Mouse (Mus musculus): Measurements from ENCODE around the gene Khnyn.
A peak's percentile ranks its signal among the peaks of the same experiment; 100 is the strongest.

Gene Khnyn

DNA sequence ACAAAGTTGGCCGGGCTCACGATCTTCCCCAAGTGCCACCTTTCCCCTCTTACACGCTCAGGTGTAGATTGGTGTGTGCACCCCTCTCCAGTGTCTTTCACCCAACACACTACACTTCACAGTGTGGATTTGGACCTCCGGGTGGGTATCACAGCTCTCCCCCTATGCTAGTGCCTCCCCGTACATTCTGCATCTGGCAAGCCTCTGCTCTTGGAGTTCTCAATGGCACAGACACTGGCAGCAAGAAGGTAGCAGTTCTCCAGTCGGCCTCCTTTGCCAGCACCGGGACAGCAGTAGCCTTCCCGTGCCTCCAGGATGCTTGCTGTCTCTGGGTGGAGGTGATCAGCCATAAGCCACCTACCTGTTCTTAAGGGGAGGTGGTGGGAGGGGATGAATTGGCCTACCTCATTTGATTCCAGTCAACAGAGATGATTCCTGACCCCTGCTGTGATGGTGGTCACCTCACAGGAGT lies 11.5 kb upstream of the Khnyn start:
- no peak for DNase-seq (ENCODE audit: low read depth, low spot score)

DNA sequence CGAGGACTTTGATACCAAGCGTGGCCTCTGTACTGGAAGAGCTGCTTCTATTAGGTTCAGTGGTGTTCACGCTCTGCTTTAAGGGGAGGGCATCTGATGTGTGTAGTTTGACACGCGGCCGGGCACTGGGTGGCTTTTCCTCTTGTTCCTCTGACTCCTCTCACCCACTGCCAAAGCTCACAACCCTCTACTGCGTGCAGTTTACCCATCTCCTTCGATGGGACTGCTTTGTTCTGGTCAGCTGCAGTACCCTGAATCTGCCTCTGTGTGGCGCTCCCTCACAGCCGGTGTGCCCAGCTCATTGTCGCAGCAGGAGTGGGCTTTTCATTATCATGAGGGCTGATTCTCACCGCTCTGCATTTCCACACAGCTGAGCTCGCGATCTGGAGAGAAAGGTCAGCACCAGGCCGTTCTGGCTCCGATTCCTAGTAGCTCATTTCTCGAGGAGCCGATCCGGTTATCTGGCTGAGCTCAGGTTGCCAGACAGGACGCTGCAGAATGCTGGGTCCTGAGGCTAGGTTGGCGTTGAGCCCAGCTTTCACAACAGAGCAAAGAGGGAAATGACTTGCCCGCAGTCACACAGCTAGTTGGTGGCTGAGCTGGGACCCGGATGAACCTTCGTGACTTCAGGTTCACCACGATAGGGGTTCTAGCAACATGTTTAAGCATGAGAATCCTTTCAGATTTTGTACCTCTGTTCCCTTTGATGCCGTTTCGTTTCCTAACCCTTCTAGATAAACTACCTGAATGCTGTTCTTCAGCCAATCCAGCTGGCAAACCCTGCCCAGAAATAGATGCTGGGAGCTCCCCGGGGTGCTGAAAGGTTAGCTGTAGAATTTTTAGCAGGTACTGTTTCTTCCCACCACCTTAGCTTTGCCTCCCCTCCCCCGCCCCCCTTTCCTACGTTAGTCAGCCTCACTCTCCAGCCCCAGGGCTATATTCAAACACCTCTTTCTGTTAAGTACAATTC lies 10.7 kb upstream of the Khnyn start:
- DNase-seq (ENCODE audit: low read depth, low spot score): peak; percentile 86

DNA sequence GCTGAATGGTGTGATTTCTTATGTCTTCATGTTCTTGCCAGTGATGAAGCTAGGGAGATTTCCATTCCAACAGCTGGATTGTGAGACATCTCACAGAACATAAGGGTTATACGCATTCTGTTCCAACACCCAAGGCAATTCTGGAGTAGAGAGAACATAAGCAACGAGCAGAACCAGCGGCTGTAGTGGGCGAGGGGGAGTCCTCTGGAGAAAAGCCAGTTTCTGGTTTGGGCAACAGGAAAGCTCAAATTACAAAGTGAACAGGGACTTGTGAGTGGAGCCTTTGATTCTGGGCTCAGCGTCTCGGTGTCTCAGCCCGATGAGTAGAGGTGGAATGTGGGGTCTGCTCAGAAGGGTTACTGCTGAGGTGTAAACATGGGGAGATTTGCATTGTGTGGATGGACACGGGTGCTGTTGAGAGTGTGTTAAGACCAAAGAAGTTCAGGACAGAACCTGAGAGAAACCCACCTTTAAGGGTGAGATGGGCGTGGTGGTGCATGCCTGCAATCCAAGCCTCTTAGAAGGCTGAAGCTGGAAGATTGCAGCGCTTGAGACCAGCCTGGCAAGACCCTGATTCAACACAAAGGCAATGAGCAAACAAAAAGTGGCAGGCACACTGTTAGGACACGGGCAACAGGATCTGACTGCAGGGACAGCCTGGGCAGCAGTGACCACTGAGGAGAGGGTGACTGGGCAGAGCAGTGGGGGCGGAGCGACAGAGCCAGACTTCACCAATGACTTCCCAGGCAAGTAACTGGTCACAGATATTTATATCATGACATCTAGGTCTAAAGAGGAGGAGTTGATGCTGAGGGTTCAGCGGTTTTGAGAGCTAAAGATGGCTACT lies 7.1 kb upstream of the Khnyn start:
- DNase-seq (ENCODE audit: low read depth, low spot score): no peak

DNA sequence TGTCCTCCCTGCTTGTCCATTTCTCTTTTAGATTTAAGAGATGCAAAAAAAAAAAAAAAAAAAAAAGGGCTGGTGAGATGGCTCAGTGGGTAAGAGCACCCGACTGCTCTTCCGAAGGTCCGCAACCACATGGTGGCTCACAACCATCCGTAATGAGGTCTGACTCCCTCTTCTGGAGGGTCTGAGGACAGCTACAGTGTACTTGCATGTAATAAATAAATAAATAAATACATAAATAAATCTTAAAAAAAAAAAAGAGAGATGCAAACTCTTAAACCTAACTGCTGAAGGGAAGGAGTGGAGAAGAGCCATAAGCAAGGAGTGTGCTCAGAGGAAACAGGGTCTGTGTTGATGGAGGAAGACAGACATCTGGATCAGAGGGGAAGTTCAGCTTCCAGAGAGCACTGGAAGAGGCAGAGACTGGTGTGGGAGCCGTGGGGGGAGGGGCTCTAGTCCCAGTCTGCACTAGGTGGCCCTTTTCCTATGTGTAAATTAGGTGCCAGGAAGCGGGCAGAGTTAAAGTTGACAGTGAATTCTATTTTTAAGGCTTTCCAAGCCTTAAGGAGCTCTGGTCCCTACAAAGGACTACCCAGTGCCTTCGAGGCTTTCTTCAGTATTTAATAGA lies 6.3 kb upstream of the Khnyn start:
- no peak for DNase-seq (ENCODE audit: low read depth, low spot score)

DNA sequence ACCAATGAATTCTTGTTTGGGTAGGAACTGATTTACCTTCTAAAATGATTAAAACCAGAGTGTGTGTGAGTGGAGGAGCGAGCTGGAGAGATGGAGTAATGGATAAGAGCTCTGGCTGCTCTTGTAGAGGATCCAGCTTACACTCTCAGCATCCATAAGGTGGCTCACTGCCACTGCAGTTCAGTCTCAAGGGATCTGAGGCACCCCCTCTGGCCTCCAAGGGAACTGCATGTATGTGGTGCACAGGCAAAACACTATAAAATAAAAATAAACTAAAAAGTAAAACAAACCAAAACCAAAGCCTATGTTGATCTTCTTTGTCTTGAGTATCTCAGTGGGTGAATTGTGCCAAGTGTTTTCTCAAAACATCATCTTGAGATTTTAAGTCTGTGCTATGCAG lies 5.1 kb upstream of the Khnyn start:
- peak; percentile 70 for DNase-seq (ENCODE audit: low read depth, low spot score)

DNA sequence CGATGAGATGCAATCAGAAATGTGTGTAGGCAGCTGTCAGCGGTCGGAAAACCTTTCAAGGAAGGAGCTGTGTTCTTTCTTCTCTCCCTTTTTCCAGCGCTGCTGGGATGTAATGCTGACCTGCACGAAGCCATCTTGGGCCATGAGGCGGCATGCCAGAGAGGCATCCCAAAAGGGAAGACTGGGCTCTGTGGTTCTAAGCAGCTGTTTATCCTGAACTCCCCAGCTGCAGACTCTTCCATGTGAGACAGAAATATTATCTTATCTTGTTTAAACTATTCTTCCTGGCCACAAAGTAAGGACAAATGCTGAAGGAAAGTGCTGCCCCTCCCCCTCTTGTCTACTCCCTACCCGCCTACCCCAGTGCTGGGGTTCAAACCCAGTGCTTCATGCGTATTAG lies 3.8 kb upstream of the Khnyn start:
- DNase-seq (ENCODE audit: low read depth, low spot score): no peak

DNA sequence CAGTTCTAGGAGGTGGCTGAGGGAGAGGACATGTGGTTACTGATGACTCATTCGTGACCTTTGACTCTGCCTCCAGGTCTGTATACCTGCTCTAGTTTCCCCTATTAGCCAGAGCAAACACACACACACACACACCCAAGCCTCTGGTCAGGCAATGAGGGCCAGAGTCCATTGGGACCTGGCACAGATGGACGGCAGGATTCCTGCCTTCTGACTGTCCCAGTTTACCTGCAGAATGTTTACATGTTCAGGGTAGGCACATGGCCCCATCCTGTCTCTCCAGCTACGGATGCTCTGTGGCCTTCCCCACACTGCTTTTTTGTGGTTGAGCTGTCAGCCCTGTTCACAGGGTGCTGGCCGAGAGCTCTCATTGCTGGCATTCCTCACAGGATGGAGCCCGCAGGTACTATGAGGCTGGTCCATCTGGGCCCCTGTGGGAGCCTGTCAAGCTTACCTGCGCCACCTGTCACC lies 2.5 kb upstream of the Khnyn start:
- no peak for DNase-seq (ENCODE audit: low read depth, low spot score)

DNA sequence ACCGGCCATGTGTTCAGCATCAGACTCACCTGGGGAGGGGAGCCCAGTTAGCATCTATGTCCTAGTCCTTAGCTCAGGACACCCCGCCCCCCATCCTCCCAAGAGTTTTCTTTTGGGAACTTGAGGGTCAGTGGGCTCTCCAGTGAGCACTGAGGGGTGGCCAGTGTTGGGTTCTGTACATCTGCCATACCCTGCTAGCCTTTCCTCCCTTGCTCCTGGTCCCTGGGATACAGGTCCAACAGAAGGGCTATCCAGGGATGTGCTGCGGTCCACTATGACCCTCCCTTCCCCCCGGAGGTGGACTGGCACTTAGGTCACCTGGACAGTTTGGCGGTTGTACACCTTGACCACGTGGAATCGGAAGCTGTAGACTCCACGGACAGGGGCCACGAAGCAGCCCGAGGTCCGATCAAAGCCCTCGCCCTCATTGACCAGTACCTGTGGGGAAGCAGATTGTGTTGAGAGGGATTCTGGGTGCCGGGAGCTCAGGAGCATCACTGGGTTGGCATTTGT lies 1.5 kb upstream of the Khnyn start:
- no peak for DNase-seq (ENCODE audit: low read depth, low spot score)

DNA sequence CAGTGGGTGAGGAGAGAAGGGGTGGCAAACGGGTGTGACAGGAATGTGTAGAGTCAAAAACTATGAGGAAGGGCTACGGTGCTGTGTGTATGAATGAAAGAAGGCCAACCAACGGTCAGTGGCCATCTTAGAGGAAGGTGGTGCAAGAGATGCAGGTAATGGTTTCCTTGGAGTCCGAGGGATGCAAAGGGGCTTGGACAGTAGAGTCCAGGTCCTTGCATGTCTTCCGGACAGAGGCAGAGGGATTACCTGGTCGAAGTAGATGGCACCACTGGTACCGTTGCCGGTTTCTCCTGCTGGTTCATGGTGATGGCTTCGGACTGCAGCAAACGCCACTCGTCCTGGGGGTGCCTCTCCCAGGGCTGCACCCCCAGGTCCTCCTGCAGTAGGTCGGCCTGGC lies 1.1 kb upstream of the Khnyn start:
- no peak for DNase-seq (ENCODE audit: low read depth, low spot score)

DNA sequence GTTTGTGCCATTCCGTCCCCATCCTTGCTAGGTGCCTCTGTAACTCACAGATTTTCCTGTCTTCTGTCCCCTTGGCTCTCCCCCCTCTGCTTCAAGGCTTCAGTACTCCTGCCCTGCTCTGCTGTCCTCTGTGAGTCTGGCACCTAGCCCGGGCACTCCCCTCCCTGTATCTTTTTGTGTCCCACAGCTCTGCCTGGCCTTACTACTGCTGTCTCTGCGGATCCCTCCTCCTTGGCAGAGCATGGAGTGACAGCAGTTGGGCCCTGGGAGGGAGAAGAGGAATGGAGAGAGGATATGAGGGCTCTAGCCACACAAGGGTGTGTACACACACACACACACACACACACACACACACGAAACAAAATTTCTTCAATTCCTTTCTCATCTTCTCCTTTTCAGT lies 581 bp upstream of the Khnyn start, which contains the start of gene Cbln3:
TSS of gene Cbln3 (minus strand) at position 227 of the 400 bp plus-strand sequence.
- DNase-seq (ENCODE audit: low read depth, low spot score): no peak

DNA sequence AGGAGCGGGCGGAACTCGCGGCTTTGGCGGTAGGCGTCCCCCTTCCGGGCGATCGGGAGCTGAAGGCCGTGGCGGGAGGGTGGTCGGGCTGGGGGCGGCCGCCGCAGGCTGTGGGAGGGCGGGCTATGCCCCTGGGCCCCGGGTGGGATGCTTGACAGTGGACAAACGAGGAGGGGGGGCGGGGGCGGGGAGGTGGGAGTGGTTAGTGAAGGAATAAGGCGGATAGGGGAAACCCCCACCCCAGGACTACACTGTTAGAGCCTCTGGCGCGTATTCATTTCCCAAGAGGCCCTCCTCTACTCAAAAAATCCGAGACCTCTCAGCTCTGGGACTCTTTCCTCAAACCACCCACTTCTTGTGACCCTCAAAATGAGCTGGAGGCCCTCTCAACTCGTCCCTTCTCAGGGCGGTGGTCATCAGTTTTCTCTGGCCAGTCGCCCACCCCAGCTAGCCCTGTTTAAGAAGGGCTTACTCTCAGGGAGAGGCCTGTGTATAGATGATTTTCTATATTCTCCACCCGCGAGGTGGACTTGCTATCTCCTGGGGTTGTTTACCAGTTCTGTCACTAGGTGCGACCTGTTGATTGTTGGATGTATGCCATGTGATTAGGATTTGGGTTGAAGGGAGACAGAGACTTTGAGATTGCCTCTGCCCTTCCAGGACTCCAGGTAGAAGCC lies 505 bp downstream of the Khnyn start:
- no peak for DNase-seq (ENCODE audit: low read depth, low spot score)

DNA sequence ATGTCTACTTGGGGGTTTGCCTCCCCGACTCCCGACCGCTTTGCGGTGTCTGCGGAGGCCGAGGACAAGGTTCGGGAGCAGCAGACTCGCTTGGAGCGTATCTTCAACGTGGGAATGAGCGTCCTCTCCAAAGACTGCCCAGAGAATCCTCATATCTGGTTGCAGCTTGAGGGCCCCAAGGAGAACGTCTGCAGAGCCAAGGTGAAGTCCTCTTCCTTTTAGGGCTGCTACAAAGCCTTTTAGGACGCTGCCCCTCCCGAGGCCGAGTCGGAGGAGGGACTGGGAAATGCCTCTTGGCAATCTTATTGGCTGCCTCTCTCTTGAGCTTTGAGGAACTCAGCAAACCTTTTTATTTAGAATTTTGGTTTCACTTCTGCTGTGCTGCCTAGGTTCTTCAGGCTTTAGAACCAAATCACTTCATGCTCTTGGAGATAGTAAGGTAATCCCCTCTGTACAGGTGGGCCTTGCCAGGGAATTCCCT lies 1.1 kb downstream of the Khnyn start:
- no peak for DNase-seq (ENCODE audit: low read depth, low spot score)

DNA sequence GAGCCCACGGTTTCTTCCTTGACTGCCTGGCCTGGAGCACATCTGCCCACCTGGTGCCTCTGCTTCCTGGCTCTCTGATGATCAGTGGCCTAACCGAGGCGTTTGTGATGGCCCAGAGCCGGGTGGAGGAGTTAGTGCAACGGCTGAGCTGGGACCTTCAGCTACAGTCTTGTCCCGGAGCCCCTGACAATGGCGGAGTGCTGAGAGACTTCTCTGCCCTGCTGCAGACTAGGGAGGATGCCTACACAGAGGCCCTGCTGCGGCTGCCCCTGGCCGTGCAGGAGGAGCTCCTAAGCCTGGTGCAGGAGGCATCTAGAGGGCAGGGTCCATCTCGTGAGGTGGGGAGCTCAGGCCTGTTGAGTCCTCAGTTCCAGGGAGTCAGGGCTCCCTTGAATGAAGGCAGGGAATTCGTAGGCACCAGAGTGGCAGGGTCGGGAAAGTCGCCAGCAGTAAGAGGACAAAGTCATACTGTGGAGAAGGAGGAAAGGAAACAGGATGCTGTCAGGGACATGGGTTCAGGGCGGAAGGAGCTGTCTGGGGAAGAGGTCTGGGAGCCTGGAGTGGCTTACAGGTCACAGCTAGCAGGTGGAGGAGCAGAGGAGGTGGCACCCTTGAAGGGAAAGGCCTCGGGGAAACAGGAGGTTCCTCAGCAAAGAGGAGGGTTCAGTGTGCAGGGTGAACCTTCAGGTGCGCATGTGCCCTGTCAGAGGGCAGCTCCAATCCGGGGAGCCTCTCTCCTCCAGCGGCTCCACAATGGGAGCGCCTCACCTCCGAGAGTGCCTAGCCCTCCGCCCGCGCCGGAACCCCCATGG lies 2.0 kb downstream of the Khnyn start:
- no peak for DNase-seq (ENCODE audit: low read depth, low spot score)

DNA sequence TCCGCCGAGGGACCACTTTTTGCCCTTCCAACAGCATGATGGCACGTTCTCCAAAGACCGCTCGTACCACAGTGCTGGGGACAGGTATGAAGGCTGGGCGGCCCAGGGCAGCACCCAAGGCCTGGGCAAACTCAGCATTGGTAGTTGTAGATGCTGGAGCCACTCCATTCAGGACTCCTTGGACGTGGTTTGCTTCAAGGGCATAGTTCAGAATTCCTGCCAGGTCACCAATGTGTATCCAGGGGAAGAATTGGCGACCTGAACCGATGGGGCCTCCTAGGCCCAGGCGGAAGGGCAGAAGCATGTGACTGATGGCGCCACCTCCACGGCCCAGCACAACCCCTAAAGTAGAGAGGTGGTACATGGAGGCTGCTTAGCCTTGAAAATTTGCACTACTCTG lies 12.9 kb downstream of the Khnyn start:
- no peak for DNase-seq (ENCODE audit: low read depth, low spot score)

DNA sequence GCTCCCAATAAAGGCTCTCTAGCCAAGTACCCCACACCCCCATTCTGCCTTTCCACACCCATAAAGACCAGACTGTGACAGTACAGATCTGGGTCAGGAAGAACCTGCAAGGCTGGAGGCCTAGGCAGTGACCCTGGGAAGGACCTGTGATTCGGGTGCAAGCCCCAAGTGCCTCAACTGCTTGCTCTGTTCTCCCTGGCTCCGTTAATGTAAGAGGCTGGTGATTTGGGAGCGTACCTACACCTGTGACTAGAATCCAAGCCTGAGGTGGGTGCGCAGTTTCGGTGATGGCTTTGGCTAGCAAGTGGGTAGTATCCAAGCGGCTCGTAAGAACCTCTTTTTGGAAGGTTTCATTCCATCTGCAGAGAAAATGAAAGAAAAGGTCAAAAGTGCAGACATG lies 14.2 kb downstream of the Khnyn start:
- DNase-seq (ENCODE audit: low read depth, low spot score): no peak

DNA sequence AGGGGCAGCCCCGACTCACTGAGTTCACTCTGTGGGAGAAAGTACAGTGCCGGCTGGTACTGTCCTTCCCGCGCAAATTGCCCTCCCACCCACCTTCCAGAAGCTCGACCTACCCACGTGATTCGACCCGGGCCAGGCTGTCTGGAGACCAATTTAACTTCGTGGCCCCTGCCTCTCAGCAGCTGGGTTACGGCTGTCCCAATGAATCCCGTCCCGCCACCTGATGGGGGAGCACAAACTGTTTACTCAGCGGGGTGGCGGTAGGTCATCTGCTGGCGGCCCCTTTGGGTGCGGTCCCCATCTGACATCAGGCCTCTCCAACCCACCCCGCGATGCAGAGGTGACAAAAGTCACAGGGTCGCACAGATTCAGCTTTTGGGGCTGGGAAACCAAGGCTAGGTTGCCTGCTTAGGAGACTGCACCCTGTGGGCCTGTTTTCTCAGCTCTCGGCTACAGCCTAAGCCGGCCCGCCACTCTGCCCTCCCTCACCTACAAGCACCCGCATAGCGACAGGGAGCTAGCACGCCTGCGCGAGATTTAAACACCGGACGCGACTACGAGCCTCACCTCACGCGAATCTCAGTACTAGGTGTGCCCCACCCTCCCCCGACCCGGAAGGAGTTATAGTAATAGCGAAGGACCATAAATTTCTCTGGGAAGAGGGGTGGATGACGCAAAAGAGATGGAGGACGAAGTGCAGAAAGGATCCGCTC lies 15.1 kb downstream of the Khnyn start, which contains the start of gene Sdr39u1:
TSS of gene Sdr39u1 (minus strand) at position 593 of the 713 bp plus-strand sequence.
- peak; percentile 93 for DNase-seq (ENCODE audit: low read depth, low spot score)

DNA sequence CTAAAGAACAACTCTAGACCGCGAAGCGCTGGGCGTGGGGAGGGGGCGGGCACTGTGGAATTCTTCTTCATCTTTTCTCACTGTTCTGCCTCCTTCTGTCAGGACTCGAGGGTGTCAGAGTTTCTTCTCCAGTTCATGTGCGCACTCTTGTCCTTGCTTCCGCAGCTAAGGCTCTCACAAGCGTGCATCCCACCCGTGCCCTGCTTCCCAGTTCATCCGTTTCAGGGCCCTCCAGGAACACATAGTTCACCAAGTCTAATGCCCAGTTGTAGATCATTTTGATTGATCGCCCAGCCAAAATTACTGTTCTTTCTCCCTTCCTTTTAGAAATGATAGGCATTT lies 15.6 kb downstream of the Khnyn start:
- no peak for DNase-seq (ENCODE audit: low read depth, low spot score)

DNA sequence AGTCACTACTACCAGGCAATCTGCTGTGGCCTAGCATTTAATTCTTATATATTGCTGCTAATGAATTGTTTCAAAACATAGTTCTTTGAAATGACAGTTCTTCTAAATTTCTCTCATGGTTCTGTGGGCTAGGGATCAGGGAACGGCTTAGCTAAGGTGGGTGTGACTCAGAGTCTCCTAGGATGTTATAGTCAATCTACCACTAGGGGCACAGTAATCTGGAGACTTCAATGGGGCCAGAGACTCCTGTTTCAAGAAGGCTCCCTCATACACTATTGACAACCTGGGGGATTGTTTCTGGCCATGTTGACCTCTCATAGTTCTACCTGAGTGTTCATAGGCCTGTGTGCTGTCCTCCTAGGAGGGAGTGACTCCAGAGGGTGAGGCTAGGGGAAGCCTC lies 20.8 kb downstream of the Khnyn start:
- DNase-seq (ENCODE audit: low read depth, low spot score): no peak

DNA sequence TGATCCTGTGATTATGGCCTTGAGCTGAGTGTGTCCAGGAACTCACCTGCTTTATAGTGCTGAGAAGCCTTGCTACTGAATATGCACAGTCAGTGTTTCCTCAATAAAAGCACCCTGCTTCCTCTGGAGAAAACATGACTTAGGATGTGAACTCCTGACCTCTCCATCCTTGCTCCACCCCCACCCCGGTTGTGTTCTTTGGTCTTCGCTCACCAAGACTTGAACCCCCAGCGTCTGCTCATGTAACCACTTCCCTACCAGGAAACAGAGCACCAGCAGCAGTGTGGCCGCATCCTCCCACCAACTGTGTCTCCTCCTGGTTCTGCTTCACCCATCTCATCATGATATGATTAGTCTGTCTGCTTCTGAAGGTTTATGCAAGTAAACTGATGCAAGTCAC lies 28.7 kb downstream of the Khnyn start:
- no peak for DNase-seq (ENCODE audit: low read depth, low spot score)

All from mesoderm, embryonic 11.5 days (tissue).